Mouse (Mus musculus) cerebellum, postnatal 10 days (tissue): ENCODE results near the gene Inpp4b.

ENCODE experiments used
- DNase-seq, 2 experiments: peaks; one replicate each; pipeline ENCODE4 v3.0.0; 2021; ENCODE audit warnings: mixed read lengths in 2 of 2

Inpp4b gene

DNA sequence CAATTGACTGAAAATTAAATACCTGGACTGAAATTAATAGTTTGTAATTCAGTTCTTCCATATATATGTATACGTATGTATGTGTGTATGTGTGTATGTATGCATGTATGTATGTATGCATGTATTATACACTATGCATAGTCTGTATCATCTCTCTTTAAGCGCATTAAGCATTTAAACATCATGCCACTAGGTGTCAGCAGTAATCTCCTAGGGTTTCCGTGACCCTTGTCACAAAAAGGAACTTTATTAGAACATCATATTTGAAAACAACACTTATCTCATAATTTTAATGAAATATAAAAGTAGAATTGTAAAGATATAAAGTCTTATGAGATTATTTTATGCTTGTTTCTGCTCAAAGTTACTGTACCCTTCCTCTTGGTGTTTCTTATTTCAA, 136.3 kb downstream of the Inpp4b start:
- peak; percentile 34 to 55 for DNase-seq

DNA sequence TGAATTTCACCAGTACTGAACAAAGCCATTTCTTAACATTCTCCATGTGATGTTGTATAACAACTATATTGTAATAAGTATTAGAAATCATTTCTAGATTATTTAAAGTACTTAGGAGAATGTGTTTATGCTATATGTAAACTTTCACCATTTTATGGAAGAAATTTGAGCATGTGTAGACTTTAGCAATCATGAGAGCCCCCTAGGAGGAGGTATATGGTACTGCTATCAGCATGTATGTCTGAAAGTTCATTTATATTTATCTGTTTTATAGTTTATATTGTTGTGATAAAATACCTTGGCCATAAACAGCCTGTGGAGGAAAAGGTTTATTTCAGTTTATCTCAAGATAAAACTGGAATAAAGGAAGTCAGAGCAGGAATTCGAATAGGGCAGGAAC, 141.5 kb downstream of the Inpp4b start:
- no peak for DNase-seq

DNA sequence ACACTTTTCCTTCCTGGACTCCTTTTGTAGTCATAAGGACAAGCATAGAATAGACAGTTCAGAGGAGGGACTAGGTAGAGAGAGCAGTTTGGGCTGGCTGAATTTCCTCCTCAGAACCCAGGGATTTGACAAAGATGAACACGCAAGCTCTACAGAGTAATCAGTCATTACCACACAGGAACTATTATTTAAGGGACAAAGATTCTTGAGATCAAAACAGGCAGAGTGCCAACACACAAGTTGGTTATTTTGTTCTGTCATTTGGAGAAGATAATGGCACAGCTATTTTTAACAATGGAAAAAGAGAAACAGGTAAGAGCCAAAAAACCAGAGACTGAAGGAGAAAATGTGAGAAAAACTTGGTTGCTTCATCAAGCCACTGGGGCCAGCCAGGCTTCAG, 143.3 kb downstream of the Inpp4b start:
- DNase-seq: no peak

DNA sequence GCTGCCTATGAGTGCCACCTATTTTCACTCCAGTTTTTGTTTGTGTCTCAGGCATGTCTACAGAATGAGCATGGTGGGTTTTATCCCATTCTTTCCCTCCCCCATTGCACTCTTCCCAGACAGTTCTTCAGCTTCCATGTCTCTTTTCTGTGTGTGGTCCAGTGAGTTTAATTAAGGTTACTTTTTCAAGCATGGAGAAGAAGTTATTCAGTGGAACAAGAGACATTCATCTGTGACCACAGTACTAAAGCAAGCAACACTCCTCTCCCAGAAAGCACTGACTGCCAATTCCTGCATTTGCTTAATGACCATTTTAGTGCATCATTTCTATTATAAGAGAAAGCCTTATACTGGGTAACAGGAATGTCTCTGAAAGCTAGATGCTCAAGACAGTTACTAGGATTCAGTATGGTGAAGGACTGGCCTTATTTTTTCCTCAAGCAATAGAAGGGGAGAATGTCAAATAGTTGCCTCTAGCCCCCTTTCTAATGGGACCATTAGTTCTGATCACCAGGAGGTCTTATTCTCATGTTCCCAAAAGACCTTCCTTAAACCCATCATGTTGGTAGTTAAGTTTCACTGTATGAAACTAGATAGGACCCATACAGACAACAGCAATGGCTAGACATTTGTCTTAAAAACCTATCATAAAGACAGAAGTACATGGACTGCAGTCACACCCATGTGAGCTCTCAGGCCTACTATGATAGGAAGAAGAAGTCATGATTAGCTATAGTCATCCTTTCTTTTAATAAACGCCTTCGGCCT, 147.7 kb downstream of the Inpp4b start:
- DNase-seq: no peak

DNA sequence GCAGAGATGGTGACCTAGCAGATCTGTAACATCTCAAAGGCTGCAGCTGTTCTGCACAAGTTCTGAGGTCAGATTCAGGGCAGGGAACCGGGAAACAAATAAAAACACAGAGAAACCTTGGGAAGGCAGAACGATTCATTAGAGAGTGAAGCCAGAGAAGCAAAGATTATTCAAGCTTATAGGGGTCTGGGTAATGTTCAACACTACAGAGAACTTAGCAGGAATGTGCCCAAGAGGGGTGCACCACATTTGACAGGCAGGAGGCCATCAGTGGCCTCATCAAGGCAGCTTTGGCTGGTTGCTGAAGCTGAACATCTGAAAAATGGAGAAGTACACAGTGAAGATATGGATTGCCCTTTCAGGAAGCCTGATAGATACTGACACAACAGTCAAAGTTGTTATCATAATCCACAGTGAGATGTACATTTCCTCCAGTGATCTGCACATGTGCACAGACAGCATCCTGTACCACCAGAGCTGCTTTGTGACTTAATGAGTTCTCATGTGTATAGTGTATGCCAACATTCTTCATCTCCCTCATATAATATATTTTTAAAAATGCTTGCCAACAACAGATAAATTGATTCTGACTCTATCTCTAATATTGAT, 148.8 kb downstream of the Inpp4b start:
- no peak for DNase-seq

DNA sequence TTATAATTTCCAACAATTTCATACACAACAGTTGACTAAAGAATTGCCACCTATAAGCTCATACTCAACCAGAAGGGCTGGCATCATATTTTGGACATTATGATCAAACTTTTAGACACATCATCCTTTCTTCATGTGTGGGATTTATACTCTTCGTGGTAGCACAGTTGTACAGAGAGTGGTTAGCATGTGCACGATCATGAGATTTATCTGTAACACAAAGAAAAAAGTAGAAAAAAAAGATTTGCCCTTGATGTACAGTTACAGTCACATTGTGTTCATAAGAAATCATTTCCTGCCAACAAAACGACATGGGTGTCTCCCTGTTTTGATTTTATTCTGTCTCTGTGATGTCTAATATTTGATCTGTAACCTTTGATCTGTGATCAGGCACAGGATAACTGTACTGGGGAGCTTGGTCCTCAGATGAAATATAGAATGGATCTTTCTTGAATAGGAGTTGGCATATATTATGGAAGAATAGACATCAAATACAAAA, 149.4 kb downstream of the Inpp4b start:
- no peak for DNase-seq

DNA sequence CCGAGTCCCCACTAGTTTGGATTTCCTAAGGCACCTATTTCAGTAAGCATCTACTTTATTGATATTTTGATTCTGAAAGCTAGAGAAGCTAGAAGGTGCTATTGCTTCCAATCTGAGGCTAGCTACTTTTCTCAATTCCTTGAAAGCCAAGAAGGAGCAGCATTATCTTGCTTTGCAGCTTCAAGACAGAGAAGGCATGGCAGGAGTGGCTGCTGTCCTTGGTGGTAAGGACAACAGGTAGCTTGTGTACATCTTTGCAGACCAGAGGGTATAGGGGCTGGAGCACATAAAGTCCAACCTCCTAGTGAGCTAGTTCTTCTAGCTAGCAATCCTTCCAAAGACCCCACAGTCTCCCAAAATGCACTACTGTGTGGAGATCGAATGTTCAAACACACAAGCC, 152.5 kb downstream of the Inpp4b start:
- no peak for DNase-seq

DNA sequence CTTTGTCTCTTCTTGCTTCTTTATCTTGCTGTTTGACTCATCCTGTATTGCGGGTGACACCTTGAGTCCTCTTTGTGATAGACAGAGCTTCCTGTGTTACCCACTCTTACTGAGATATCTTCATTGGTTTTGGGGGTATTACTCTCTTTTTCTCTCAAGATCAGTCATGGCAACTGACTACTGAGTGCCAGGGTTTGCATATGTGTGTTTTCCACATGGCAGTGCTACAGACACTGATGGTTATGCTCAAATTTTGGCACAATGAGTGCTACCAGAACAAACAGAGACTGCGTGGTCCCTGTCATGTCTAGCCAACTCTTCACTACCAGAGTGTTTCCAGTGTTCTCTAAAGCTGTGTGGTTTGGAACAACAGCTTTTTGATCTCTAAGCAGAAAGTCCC, 155.3 kb downstream of the Inpp4b start:
- DNase-seq: no peak

DNA sequence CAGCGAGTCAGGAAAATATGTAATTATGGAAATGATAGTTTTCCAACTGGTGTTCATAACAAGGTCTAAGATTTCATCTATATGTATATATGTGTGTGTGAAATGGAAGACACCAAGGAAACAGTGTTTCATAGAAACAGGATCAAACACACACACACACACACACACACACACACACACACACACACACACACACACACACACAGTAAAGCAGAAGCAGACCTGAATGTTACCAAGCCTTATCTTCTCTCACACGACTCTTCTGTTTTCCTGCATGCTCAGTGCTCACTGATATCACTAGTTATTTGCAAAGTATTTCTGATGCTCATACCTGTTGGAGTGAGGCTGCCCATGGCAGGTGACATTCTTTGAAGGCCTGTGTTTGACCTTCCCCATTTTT, 159.9 kb downstream of the Inpp4b start:
- DNase-seq: no peak

DNA sequence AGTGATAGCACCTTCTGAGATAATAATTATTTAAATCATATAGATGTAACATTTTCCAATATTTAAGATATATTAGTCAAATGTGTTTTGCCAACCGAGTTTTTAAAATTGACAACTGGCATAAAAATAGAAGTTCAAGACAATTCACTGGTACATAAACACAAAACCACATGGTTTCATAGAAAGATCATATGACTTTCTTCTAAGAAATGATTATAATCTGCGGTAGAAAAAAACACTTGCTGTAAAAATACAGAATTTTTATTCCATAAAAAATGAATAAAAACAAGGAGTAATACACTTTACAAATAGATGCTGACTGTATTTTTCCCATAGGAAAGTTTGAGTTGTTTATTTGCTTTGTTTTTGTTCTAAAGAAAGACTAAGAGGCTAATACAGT, 160.6 kb downstream of the Inpp4b start:
- DNase-seq: no peak

DNA sequence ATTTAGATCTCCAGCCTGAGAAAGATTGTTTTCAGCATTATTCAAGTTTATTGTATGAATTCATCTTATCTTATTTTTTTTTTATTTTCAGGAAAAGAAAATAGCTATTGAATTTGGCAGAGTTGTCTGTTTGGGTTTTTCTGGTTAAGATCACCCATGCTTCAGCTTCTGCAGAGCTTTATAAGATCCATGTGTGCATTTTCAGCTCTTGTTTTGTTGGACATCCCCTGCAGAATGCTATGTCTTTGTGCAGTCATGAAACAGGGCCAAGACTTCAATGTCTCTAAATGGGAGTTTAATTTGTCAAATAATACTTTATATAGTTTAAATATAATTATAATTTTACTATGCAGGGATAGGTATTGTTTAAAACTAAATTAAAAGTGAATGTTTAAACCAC, 170.5 kb downstream of the Inpp4b start:
- no peak for DNase-seq

DNA sequence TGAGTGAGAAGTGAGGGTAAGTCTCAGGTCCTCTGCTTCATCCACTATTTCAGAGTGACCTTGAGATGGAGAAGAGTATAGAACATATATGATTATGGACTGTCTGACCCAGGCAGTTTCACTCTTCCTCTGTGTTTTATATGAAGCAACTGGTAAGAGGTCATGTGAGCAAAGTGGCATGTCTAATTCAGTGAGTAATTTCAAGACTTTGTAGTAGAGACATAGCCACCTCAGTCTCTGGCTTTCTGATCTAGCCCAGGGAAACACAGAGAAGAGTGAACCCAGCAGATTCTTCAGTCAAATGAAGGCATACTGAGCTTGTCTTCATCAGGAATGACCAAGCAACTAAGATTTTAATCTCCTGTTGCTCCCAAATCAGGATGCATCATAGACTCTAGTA, 172.1 kb downstream of the Inpp4b start:
- no peak for DNase-seq

DNA sequence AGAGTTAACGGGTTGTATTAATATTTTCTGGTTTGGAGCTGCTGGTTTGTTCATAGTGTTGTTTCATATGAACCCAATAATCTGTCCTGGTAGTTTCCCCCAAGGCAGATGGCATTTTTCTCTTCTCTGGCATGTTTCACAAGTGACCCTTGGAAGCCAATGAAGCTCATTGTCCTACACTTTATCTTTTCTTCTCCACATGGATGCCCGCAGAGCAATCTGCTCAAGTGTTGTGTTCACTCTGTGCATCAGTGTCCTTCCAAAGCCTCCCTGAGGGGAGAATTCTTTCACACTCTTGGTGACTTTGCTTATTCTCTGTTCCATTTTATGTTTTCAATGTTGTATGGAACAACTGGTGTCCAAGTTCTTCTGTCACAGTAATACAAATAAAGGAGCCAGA, 179.7 kb downstream of the Inpp4b start:
- peak; percentile 2 to 6 for DNase-seq

DNA sequence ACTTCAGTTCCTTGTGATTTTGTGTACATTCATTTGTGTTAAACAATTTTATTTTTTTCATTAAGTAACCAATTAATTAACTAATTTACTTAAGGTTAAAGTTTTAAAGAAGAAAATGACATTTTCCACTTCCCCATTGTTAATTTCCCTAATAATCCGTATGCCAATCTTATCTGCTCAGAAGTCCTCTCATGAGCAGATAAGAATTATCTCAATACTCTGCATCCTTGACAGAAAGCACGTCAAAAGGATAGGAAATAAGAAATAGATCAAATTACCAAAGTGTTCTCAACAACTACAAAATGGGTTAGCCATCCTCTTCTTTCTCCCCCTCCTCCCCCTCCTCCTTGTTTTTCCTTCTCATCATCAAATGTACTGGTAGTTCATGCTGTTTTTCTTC, 182.2 kb downstream of the Inpp4b start:
- DNase-seq: no peak

DNA sequence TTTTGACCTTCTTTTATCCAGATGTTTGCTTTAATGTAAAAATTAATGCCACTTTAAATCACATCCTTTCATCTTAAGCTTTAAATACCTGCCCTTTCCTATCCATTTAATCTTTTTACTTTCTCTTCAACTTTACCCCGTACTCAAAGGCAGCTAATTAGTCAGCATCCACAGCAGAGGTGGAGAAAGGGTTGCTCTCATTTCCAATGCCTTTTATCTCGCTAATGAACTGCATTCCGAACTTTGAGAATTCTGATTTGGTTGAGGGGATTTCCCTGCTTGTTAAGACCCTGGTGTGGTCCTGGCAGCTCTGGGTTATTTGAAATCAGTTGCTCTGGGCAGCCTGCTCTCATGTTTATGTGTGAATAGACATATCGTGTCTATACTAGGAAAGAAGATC, 185.3 kb downstream of the Inpp4b start:
- no peak for DNase-seq

DNA sequence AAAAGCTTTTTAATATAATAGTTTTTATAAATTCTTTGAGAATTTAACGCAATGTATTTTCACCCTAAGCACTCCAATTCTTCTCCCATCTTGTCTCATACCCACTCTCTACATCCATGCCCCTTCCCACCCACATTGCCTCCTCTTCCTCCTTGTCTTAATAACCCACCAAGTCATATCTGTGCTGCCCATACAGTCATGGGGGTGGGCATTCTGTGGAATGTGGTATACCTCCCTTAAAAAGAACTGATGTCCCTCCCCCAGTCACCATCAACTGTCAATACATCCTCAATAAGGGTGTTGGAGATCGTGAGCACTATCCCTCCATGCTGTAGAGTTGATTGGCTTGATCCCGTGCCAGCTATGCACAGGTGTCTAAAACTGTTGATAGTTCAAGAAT, 196.0 kb downstream of the Inpp4b start:
- DNase-seq: no peak

DNA sequence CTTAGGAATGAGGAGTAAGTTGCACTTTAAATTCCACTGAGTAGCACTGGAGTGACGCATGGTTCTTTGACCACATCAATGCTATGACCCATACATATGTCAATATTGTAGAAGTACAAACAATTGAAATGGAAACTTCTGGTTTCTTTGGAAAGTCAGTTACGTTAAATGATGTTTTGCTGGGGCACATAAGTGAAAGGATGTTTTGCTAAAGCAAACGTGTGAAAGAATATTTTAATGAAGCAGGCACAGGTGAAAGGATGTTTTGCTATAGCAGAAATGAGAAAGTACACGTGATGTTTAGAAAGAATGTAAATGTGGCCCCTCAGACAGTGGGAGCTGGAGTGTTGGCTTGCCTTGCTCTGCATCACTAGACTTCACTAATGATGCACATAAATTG, 216.2 kb downstream of the Inpp4b start:
- no peak for DNase-seq

DNA sequence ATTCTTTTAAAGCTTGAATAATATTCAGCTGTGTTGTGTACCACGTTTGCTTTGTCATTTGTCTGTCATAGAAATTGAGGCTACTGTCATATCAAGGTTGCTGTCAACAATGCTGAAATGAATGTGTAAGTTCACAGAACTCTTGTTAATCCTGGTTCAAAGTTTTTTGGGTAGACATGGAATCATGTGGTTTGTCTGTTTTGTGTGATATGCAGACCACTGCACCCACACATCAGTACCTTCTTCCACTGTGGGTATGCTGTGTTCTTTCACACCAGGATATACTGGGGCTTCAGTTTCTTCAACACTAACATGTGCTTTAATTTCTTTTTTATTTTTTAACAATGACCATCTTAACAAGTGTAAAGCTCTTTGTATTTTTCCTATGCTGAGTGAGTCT, 220.0 kb downstream of the Inpp4b start:
- DNase-seq: no peak

DNA sequence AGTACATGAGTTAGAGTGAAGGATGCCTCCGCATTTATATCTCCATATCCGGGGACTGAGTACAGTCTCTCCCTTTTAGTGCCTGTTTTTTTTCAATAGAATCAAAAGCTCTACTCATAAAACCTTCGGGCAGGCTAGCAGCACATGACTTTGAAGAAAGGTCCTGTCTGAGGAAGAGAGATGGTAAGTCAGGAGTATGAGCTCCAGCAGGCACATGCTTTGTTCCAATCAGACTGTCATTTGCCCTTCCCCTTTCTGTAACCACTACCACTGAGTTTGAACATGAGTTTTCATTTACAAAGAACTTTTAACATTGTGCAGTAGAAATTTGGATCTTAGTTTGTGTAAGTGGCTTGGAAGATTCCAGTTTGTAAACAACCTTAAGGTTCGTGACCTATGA, 223.1 kb downstream of the Inpp4b start:
- no peak for DNase-seq

DNA sequence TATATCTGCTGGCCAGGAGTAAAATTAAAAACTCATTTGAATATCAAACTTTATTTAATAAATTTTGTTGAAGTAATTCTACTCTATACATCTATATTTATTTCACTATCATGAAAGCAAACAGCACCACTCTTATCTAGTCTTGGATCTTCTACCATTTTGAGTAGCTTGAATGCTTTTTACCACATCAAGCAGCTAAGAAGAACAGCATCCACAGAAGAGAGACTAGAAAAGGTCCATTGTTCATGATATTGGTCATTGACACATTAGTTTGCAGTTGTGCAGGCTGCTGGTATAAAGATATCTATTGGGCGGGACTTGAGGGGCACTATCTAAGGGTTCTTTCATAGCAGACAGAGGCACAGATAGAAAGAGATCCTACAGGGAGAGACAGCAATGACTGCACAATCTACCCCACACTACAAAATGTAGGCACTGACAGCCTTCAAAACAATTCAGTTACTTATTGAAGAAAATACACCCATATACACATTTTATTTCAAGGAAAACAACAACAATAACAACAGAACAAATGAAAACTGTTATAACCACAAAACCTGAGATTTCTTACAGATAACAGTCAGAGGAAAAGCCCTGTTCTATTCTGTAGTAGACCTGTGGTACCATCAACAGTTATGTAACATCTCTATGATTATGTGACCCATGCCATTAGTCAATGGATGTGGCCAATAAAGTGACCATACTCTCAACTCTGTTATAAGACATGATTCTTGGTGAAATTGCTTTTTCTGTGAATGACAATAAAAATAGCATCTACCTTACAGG, 230.2 kb downstream of the Inpp4b start:
- no peak for DNase-seq

DNA sequence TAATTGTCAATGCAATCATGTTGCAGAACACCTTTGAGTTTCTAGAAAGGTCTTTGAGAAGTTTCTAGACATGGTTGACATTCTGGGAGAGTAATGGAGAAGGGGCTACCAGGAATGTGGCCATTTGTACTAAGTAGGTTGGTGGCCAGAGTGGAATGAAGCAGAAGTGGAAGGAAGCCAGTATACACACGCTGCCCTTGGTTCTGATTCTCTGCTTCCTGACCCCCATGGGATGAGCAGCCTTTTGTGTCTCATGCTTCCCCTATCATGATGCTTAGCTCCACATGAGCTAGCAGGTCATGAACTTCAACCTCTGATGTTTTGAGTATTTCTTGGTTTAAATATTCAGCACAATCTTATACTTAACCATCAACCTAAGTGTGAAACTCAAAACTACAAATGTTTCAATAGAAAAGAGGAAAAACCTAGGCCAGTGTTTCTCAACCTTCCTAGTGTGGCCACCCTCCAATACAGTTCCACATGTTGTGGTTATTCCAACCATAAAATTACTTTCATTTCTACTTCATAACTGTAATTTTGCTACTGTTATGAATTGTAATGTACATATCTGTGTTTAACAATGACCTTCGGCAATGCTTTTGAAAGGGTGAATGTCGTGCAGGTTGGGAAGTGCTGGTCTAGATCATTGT, 233.0 kb downstream of the Inpp4b start:
- no peak for DNase-seq

DNA sequence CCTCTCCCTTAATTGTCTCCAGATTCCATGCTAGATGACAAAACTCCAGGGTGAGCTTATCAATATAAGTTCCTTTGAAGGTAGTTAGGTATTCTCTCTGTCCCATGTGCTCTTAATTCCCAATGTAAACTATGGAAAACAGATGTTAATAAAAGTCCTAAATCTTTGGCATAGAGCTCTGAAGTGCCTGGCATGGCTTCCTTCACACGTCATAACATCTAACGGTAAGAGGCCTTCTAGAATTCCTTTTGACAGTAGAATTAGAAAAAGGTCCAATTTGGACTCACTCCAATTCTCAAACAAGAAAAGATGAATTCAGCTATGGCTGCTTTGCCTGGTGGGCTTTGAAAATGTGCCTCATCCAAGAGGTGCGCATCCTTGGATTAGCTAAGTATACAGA, 236.6 kb downstream of the Inpp4b start:
- no peak for DNase-seq

DNA sequence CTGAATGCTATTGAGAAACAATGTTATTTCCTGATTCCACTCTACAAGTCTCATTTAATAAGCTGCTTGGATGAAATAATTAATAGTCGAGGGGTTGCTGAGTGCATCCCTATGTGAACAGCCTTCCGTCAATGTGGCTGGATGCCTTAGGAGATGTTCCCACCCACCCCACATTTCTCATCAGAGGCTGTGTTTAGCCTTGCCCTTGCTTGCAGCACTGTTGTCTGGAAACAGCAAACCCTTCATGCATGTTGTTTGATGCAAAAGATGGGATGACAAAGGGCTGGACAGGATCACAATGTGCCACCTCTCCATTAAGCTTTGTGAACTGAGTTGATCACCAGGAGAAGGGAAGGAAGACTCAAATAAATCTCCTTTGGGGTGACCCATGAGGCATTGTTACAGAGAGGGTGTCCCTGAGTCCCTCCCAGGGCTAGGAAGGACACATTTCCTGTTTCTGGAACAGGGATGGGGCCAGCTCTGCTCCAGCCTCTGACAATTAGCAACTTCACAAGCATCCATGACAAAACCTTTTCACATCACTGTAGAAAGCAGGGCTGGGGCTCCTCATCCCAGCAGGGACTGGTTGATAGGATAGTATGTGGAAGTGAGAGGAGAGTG, 239.6 kb downstream of the Inpp4b start:
- DNase-seq: no peak
